Mouse (Mus musculus) layer of hippocampus, postnatal 10 days (tissue): ENCODE measurements at regions not wholly inside any gene's neighbourhood (a gene's known extent, or its start where the extent isn't known, plus 50 kb on each side); places are given as distances from the start of the nearest gene placed in this dataset.
A peak's percentile ranks its signal among the peaks of the same experiment; 100 is the strongest.

Source experiments
- DNase-seq, 2 experiments: peaks; one replicate each; pipeline ENCODE4 v3.0.0; 2021; ENCODE audit warnings: low spot score in 2 of 2

GRCm38 (mm10) chr8:80422190-80422589 is 71.4 kb upstream of the Gypa start:
- DNase-seq: no peak

- DNase-seq: no peak
Measured at GRCm38 (mm10) chr8:80416121-80416520, 77.5 kb upstream of the Gypa start.

GRCm38 (mm10) chr8:80399594-80400207 is 93.9 kb upstream of the Gypa start:
- DNase-seq: no peak

GRCm38 (mm10) chr8:80395010-80395409 is 98.6 kb upstream of the Gypa start:
- DNase-seq: no peak

GRCm38 (mm10) chr8:80393111-80393510 is 100.5 kb upstream of the Gypa start:
- no peak for DNase-seq

GRCm38 (mm10) chr8:80369221-80369620 is 124.4 kb upstream of the Gypa start:
- DNase-seq: no peak

- DNase-seq: no peak
Measured at GRCm38 (mm10) chr8:80364059-80364458, 129.5 kb upstream of the Gypa start.

- DNase-seq: no peak
Measured at GRCm38 (mm10) chr8:80343299-80343698, 150.3 kb upstream of the Gypa start.

GRCm38 (mm10) chr8:80337872-80338271 is 155.7 kb upstream of the Gypa start:
- DNase-seq: no peak

GRCm38 (mm10) chr8:80328676-80329075 is 164.9 kb upstream of the Gypa start:
- no peak for DNase-seq

GRCm38 (mm10) chr8:80325859-80326258 is 167.7 kb upstream of the Gypa start:
- DNase-seq: no peak

GRCm38 (mm10) chr8:80325132-80325531 is 168.4 kb upstream of the Gypa start:
- DNase-seq: peak in 1 of 2 experiments; percentile 13

- DNase-seq: peak in 1 of 2 experiments; percentile 16
Measured at GRCm38 (mm10) chr8:80318231-80318870, 175.2 kb upstream of the Gypa start.

- DNase-seq: peak; percentile 52 to 61
Measured at GRCm38 (mm10) chr8:80315371-80315770, 178.2 kb upstream of the Gypa start.

- DNase-seq: peak; percentile 7 to 20
Measured at GRCm38 (mm10) chr8:80314826-80315225, 178.8 kb upstream of the Gypa start.

GRCm38 (mm10) chr8:80313883-80314635 is 179.5 kb upstream of the Gypa start:
- no peak for DNase-seq

GRCm38 (mm10) chr8:80307761-80308160 is 185.8 kb upstream of the Gypa start:
- DNase-seq: no peak

- DNase-seq: no peak
Measured at GRCm38 (mm10) chr8:80298596-80298995, 195.0 kb upstream of the Gypa start.

- no peak for DNase-seq
Measured at GRCm38 (mm10) chr8:80290311-80290710, 203.3 kb upstream of the Gypa start.

- DNase-seq: no peak
Measured at GRCm38 (mm10) chr8:80289282-80289681, 204.3 kb upstream of the Gypa start.

GRCm38 (mm10) chr8:80268910-80269460 is 211.2 kb upstream of the Hhip start:
- DNase-seq: no peak

- DNase-seq: no peak
Measured at GRCm38 (mm10) chr8:80264915-80265314, 207.1 kb upstream of the Hhip start.
